Mouse (Mus musculus): ENCODE measurements around the gene Hist2h2ac. TPM values are rescaled to one million over a fixed set of nuclear protein-coding genes. Genes with fewer than 3 reads are reported as not detected.
"Not testable (repeated sequence)": the region's sequence is repeated elsewhere in the genome, so short reads cannot be mapped to it uniquely, and the experiment has no call there.

Gene Hist2h2ac
- polyA plus RNA-seq, 1 experiment from 2014 or later: 2.0 TPM

DNA sequence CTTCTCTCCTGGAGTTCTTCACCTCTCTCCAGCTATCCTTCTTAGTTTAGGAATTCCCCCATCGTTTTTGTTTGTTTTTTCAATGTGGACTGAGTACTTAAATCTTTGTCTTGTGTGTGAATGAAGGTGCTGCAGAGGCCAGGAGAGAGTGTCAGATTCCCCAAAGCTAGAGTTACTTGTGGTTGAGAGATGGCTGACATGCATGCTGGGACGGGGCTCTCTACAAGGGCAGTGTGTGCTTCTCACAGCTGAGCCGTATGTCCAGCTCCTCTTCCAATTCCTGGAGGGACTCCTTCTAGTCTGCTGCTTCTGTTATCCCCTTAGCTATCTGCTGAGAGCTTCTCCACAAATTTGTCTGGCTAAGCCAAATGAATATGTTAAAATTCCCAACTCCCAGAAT lies 15.2 kb upstream of the Hist2h2ac start:
- H3K27me3 ChIP-seq: no peaks in the 10 kb centered on the region
- H3K36me3 ChIP-seq: no peaks in the 10 kb centered on the region
- H3K27ac ChIP-seq (replicated peaks): no peak overlapping the region
- no peak overlapping the region for H3K4me2 ChIP-seq
- no peaks in the 10 kb centered on the region for H3K9me3 ChIP-seq
- no peak overlapping the region for H3K4me3 ChIP-seq
- H3K4me1 ChIP-seq (replicated peaks): peaks cover 19% of the 10 kb centered on the region
- no peak for ATAC-seq (ENCODE audit: low FRiP score, low read depth)
- 70% methylated on average over 3 of the region's 3 CpGs for WGBS
- H3K9ac ChIP-seq: no peak overlapping the region

DNA sequence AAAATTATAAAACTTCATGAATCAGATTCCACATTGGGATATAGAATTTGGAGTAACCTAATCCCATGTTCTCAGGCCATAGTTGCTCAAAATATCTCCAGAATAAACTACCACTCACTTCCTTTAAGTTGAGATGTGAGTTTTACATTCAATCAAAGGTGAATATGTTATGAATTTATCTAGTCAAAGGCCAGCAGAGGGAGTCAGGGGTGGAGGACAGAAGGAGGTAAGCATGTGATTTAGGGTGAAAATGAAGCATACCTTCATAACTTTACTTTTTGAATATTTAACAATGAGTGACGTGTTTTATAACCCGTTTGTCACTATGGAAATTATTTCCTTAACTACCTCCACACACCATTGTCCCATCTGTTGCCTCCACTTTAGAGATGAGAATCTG lies 14.2 kb upstream of the Hist2h2ac start:
- 94% methylated on average over 2 of the region's 2 CpGs for WGBS
- no peak overlapping the region for H3K9ac ChIP-seq
- ATAC-seq (ENCODE audit: low FRiP score, low read depth): no peak
- no peak overlapping the region for H3K4me2 ChIP-seq
- no peaks in the 10 kb centered on the region for H3K9me3 ChIP-seq
- H3K4me3 ChIP-seq: no peak overlapping the region
- H3K27me3 ChIP-seq: no peaks in the 10 kb centered on the region
- H3K36me3 ChIP-seq: no peaks in the 10 kb centered on the region
- no peak overlapping the region for H3K27ac ChIP-seq (replicated peaks)
- H3K4me1 ChIP-seq (replicated peaks): peaks cover 14% of the 10 kb centered on the region

DNA sequence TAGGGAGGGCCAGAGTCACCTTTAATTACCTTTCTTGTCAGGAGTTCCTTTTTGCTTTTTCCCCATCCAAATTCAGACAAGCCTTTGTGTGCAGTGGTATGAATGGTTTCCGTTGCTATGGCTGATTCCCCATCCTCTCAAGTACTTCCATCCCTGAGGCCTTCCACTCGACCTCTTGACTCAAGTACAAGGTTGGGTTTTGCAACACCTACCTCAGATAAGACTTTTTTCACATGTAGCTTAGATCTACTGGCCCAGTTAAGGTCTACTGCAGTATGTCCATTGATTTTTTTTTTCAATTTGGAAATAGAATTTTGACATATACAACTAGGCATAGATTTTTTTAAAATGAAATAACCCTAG lies 11.1 kb upstream of the Hist2h2ac start:
- ATAC-seq (ENCODE audit: low FRiP score, low read depth): no peak
- no peaks in the 10 kb centered on the region for H3K9me3 ChIP-seq
- no peak overlapping the region for H3K27ac ChIP-seq (replicated peaks)
- no peak overlapping the region for H3K9ac ChIP-seq
- no peaks in the 10 kb centered on the region for H3K36me3 ChIP-seq
- no peak overlapping the region for H3K4me3 ChIP-seq
- WGBS: 59% methylated on average over 2 of the region's 2 CpGs
- H3K27me3 ChIP-seq: no peaks in the 10 kb centered on the region
- H3K4me1 ChIP-seq (replicated peaks): no peaks in the 10 kb centered on the region
- no peak overlapping the region for H3K4me2 ChIP-seq

DNA sequence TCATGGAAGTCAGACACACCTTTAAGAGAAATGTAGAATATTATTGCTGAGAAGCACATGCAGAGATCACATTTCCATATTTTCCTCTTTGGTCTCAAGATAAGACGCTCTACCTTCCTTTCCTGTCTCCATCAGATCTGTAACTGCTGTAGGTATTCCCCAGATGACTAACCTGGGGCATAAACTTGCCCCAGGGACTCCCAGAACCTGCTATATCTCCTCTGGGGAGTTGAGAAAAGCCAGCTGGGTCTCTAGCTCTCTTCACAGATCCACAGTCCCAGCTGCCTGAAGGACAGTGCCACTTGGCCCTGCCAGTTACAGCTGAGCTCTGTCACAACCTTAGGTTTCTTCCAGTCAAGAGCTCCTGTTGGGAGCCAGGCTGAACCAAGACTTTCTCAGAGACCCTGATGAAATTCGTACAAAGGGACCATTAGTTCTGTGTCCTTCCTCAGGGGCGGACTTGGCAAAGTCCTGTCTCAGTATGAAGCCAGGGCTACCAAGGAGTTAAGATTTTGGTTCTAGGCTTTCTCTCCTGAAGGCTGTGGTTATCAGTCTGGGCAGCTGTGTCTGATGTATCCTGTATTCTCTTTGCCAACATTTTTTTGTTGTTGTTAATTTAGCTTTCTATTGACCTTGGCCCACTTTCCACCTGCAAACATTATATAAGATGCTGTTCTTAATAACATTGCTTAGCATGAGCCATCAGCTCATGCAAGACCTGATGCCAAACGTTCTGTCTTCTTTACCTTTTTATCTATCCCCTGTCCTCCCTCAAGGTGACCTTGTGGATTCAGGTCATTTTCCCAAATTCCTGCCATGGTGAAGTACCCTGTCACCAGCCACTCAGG lies 10.5 kb upstream of the Hist2h2ac start:
- no peak overlapping the region for H3K4me2 ChIP-seq
- no peak overlapping the region for H3K27ac ChIP-seq (replicated peaks)
- no peak for ATAC-seq (ENCODE audit: low FRiP score, low read depth)
- H3K4me1 ChIP-seq (replicated peaks): no peaks in the 10 kb centered on the region
- no peaks in the 10 kb centered on the region for H3K36me3 ChIP-seq
- no peaks in the 10 kb centered on the region for H3K27me3 ChIP-seq
- H3K9ac ChIP-seq: no peak overlapping the region
- no peak overlapping the region for H3K4me3 ChIP-seq
- 69% methylated on average over 4 of the region's 4 CpGs for WGBS
- no peaks in the 10 kb centered on the region for H3K9me3 ChIP-seq

DNA sequence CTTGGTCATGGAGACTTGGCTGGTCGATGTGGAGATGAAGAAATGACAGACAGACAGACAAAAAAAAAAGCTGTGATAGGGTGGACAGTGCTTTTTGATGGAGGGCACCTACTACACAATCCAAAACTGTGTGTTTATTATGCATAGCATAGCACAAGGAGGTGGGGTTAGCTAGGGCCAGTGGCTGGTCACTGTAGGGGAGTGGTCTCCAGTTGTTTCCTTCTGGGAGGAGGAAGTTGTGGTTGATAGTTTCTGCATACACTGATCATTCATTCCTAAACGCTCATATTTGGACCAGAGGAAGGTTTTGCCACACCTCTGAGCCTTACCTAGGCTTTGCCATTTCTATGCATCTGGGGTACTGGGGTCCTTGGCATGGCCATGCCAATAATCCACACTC lies 9.7 kb upstream of the Hist2h2ac start:
- WGBS: 93% methylated on average over 2 of the region's 2 CpGs
- Histone ChIP-seq H3K4me3 (no peak overlapping the region), H3K27ac (replicated peaks) (no peak overlapping the region), H3K4me2 (no peak overlapping the region), H3K27me3 (no peaks in the 10 kb centered on the region), H3K36me3 (no peaks in the 10 kb centered on the region), H3K4me1 (replicated peaks) (0 out of 2 replicates have a peak, but pooled peaks cover 2% of the 10 kb centered on the region), H3K9me3 (no peaks in the 10 kb centered on the region), H3K9ac (no peak overlapping the region)
- ATAC-seq (ENCODE audit: low FRiP score, low read depth): no peak

DNA sequence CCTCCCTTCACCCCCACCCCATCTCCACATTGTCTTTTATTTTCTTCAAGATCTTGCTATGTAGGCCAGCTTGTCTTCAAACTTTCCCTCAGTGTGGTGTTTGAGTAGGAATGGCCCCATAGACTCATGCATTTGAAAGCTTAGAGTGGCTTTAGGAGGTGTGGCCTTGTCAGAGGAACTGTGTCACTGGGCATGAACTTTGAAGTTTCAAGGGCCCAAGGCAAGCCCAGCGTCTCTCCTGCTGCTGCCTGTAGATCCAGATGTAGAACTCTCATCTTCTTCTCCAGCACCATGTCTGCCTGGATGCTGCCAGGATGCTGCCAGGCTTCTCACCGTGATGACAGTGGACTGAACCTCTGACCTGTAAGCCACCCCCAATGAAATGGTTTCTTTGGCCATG lies 8.1 kb upstream of the Hist2h2ac start:
- WGBS: 76% methylated on average over 2 of the region's 2 CpGs
- Histone ChIP-seq H3K4me1 (replicated peaks) (0 out of 2 replicates have a peak, but pooled peaks cover 3% of the 10 kb centered on the region), H3K27me3 (no peaks in the 10 kb centered on the region), H3K4me3 (no peak overlapping the region), H3K9ac (no peak overlapping the region), H3K36me3 (no peaks in the 10 kb centered on the region), H3K27ac (replicated peaks) (no peak overlapping the region), H3K9me3 (no peaks in the 10 kb centered on the region), H3K4me2 (no peak overlapping the region)
- ATAC-seq (ENCODE audit: low FRiP score, low read depth): no peak

DNA sequence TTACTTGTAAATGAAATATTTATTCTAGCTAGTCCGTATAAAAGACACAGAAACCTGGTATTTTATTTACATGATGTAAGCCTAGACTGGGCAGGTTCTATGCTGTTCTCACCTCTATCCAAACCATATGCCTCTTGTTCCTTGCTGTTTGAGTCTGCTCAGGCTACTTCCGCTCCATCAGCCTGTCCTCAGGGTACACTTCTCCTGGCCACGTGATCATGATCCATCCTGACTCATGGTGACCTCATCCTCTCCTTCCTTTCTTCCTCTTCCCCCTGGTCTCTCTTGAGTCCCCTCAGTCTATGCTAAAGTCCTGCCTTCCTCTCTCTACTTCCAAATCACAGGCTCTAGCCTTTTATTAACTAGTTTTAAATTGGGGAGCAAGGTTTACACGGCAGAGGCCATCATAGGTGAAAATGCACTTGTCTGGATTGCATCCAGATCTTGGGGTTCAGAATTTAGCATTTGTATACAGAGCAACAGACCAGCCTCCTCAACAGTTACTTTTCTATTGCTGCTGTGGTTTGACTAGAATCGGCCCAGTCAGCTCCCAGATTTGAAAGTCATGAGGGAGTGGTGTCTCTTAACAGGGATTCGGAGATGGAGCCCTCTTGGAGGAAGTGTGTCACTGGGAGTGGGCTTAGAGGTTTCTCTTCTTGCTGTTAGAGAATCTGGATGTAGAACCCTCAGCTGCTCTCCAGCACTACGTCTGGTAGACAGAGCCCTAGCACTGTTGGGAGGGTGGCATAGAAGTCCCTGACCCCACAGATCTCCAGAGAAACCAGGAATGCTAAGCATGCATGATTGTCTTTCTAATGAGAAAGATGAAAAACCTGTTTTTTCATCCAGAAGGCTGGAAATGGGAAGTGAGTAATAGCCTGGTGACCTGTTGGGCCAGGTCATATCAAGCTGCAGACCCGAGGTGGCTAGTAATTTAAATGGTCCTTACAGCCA lies 6.3 kb upstream of the Hist2h2ac start:
- no peak overlapping the region for H3K9ac ChIP-seq
- no peaks in the 10 kb centered on the region for H3K36me3 ChIP-seq
- H3K4me3 ChIP-seq: no peak overlapping the region
- peaks cover 9% of the 10 kb centered on the region for H3K4me1 ChIP-seq (replicated peaks)
- H3K27ac ChIP-seq (replicated peaks): no peak overlapping the region
- ATAC-seq (ENCODE audit: low FRiP score, low read depth): no peak
- no peaks in the 10 kb centered on the region for H3K27me3 ChIP-seq
- no peaks in the 10 kb centered on the region for H3K9me3 ChIP-seq
- 74% methylated on average over 8 of the region's 8 CpGs for WGBS
- no peak overlapping the region for H3K4me2 ChIP-seq

DNA sequence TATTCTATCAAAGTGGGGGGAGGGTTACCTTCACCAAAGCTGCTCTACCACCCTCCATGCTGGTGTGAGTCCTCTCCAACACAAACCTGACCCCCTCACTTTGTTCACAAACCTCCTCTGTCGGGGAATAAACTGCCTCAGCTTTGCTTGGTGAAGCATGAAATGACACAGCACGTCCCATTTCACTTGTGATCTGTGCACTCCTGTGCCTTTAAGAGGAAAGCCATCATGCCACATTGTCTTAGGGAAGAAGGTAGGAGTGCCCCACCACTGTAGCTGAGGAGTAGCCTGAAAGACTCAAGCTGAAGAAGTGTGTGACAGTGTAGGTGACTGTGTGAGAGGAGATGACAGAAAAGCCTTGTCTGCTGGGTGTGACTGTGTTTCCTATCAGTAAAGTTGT lies 4.7 kb upstream of the Hist2h2ac start:
- WGBS: 23% methylated on average over 2 of the region's 2 CpGs
- Histone ChIP-seq H3K4me1 (replicated peaks) (peaks cover 19% of the 10 kb centered on the region), H3K9me3 (no peaks in the 10 kb centered on the region), H3K4me3 (no peak overlapping the region), H3K36me3 (no peaks in the 10 kb centered on the region), H3K27me3 (no peaks in the 10 kb centered on the region), H3K4me2 (no peak overlapping the region), H3K27ac (replicated peaks) (no peak overlapping the region), H3K9ac (no peak overlapping the region)
- no peak for ATAC-seq (ENCODE audit: low FRiP score, low read depth)

DNA sequence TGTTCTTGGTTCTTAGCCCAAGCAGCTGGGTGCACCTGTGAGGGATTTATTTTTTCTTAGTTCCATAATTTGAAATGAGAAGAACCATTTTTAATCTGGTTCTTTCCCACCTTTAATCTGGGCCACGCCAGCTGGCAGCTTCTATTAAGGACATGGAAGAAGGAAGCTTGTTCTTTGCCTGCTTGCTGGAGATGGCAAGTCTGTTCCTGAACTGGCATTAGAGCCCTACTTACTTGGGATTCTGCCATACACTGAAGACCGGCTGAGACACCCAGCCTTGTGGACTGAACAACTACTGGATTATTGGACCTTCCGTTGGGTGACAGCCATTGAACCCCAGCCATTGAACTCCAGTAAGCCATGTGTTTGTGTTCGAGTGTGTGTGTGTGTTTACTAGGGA lies 2.1 kb upstream of the Hist2h2ac start:
- Histone ChIP-seq H3K9me3 (no peaks in the 10 kb centered on the region), H3K9ac (no peak overlapping the region), H3K27ac (replicated peaks) (no peak overlapping the region), H3K4me2 (peak overlapping the region; percentile 86), H3K4me3 (no peak overlapping the region), H3K27me3 (no peaks in the 10 kb centered on the region), H3K36me3 (no peaks in the 10 kb centered on the region), H3K4me1 (replicated peaks) (peaks cover 27% of the 10 kb centered on the region)
- WGBS: 86% methylated on average over 4 of the region's 4 CpGs
- ATAC-seq (ENCODE audit: low FRiP score, low read depth): no peak

DNA sequence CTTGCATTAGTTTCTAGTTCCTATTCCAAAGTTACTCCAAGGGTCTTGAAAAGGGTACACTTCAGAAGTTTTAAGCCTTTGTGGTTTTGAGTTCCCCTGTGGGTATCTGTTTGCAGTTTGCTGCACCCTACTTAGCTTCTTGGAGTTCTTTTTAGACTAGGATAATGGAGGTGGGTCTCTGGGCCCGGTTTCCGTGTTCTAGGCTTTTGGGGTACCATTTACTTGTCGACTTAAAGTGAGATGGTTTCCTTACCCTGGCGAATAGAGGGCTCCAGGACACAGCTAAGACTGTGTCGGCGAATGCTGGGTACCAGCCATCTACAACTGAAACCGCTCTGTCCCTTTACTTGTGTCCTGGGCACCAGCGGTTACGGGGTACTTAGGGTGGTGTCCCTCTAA lies 959 bp upstream of the Hist2h2ac start:
- no peak for ATAC-seq (ENCODE audit: low FRiP score, low read depth)
- peak overlapping the region; percentile 79 for H3K9ac ChIP-seq
- no peaks in the 10 kb centered on the region for H3K27me3 ChIP-seq
- H3K4me1 ChIP-seq (replicated peaks): peaks cover 27% of the 10 kb centered on the region
- peak overlapping the region; percentile 97 for H3K27ac ChIP-seq (replicated peaks)
- H3K36me3 ChIP-seq: no peaks in the 10 kb centered on the region
- peak overlapping the region; percentile 86 for H3K4me2 ChIP-seq
- H3K9me3 ChIP-seq: no peaks in the 10 kb centered on the region
- H3K4me3 ChIP-seq: peak overlapping the region; percentile 59
- whole genome bisulfite sequencing: 9% methylated on average over 9 of the region's 9 CpGs

DNA sequence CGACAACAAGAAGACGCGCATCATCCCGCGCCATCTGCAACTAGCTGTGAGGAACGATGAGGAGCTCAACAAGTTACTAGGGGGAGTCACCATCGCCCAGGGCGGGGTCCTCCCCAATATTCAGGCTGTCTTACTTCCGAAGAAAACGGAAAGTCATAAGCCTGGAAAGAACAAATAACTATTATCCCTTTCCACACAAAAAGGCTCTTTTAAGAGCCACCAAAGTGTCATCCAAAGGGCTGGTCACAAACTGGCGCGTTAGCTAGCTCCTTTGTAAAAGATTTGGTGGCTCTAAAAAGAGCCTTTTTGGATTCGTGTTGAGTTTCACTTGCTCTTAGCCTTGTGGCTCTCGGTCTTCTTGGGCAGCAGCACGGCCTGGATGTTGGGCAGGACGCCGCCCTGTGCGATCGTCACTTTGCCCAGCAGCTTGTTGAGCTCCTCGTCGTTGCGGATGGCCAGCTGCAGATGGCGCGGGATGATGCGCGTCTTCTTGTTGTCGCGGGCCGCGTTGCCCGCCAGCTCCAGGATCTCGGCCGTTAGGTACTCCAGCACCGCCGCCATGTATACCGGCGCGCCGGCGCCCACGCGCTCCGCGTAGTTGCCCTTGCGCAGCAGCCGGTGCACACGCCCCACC lies 432 bp downstream of the Hist2h2ac start:
- peaks cover 24% of the 10 kb centered on the region for H3K4me1 ChIP-seq (replicated peaks)
- peak overlapping the region; percentile 97 for H3K27ac ChIP-seq (replicated peaks)
- not testable (repeated sequence) for ATAC-seq (ENCODE audit: low FRiP score, low read depth); H3K36me3 ChIP-seq; H3K27me3 ChIP-seq; H3K9me3 ChIP-seq
- WGBS: under 1% methylated on average over 31 of the region's 47 CpGs
- H3K4me3 ChIP-seq: peak overlapping the region; percentile 59
- peak overlapping the region; percentile 86 for H3K4me2 ChIP-seq
- peak overlapping the region; percentile 79 for H3K9ac ChIP-seq

DNA sequence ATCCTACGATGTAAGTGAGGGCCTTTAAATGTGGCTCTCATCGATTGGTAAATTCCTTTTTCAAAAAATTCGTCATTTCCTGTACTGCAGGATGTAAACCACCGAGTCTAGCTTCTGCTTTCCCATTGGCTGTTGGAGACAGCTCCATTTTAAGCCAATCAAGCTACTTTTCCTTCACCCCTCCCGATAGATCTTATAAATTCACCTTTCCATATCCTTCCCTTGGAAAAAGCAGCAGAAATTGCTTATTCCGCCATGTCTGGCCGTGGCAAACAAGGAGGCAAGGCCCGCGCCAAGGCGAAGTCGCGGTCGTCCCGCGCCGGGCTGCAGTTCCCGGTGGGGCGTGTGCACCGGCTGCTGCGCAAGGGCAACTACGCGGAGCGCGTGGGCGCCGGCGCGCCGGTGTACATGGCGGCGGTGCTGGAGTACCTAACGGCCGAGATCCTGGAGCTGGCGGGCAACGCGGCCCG lies 984 bp downstream of the Hist2h2ac start, which contains the start of the genes Bola1 and Hist2h2ab:
Gene Bola1 (minus strand): TSS at position 49 of the 470 bp plus-strand sequence.
Gene Hist2h2ab (plus strand): TSS at position 205 of the 470 bp plus-strand sequence.
- Histone ChIP-seq H3K9ac (peak within 1 kb of the TSS; percentile 79), H3K4me3 (peak within 1 kb of the TSS; percentile 59), H3K27me3 (no peaks in the 10 kb centered on the region), H3K4me2 (peak within 1 kb of the TSS; percentile 86), H3K36me3 (no peaks in the 10 kb centered on the region), H3K27ac (replicated peaks) (peak within 1 kb of the TSS; percentile 97), H3K9me3 (no peaks in the 10 kb centered on the region), H3K4me1 (replicated peaks) (peaks cover 24% of the 10 kb centered on the region)
- WGBS: under 1% methylated on average over 37 of the region's 37 CpGs
- peak; percentile 94 for ATAC-seq (ENCODE audit: low FRiP score, low read depth)

Data from hindbrain, embryonic 15.5 days (tissue).